Mouse (Mus musculus): ENCODE data around the gene Ttll4. TPM values are rescaled to one million over a fixed set of nuclear protein-coding genes. Genes with fewer than 3 reads are reported as not detected.

Gene Ttll4
- 6.9 and 7.1 TPM in 2 replicates for polyA plus RNA-seq (2015; fragmentation: Nextera tagmentation; extraction: Ambion mirVana)

DNA sequence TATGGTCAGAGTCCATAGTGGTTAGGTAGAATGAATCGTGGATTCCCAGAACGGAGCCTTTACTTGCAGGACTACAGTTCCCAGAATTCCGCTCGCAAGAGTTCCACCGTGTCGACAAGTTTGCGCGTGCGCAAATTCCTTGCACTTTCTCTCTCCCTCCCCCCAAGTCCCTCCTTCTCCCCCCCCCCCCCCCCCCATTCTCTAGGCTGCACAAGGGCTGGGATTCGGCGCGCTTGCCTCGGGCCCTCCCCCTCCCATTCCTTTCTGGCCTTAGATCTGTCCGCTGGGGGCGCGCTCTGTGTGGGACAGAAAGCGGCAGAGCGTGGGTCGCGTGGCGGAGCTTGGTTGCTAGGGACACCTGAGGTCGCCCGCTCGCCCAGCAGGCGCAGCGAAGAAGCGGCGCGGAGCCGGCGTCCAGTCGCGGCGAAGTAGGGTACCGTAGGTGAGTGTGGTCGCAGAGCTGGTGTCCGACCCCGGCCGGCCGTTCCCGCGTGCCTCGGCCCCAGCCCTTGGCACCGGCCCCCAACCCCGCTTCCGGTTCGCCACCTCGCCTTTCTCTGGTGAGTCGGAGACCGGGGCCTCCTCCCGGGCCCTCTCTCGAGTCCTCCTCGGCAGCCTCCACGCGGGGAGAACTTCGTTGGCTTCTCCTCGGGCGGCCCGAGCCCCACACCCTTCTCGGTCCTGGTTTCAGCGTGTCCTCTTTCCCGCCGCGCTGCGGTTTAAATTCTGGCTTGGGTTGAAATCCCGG, at the start of gene Ttll4:
Gene Ttll4 (plus strand): TSS at position 298 of the 748 bp plus-strand sequence.
- peak; percentile 100 for ATAC-seq
- Histone ChIP-seq H3K4me3 (ENCODE audit: low read length) (peak within 1 kb of the TSS; percentile 82), H3K9me3 (ENCODE audit: control insufficient read depth, low read length) (no peaks in the 10 kb centered on the region), H3K36me3 (ENCODE audit: control insufficient read depth, insufficient read depth, low read length) (no peaks in the 10 kb centered on the region), H3K4me1 (ENCODE audit: control insufficient read depth, insufficient read depth, low read length) (peaks cover 9% of the 10 kb centered on the region; the same call in 1 of the 2 replicates), H3K9ac (ENCODE audit: low read depth, low read length) (peak within 1 kb of the TSS; percentile 88), H3K4me2 (ENCODE audit: low read depth, low read length) (peak within 1 kb of the TSS; percentile 57), H3K27me3 (replicated peaks; ENCODE audit: control insufficient read depth, insufficient read depth, low read length) (no peaks in the 10 kb centered on the region), H3K27ac (ENCODE audit: low read length) (peak within 1 kb of the TSS; percentile 71)
- WGBS, result under 1% methylated on average over 66 of the region's 66 CpGs

GRCm38 (mm10) chr1:74624183-74624582, 37.4 kb upstream of the Ttll4 start:
- no peak for ATAC-seq
- no peak overlapping the region for H3K4me2 ChIP-seq (ENCODE audit: low read depth, low read length)
- H3K9me3 ChIP-seq (ENCODE audit: control insufficient read depth, low read length), result no peaks in the 10 kb centered on the region
- no peaks in the 10 kb centered on the region for H3K27me3 ChIP-seq (replicated peaks; ENCODE audit: control insufficient read depth, insufficient read depth, low read length)
- H3K27ac ChIP-seq (ENCODE audit: low read length), result no peak overlapping the region
- WGBS, result 90% methylated on average over 1 of the region's 1 CpGs
- no peak overlapping the region for H3K9ac ChIP-seq (ENCODE audit: low read depth, low read length)
- no peaks in the 10 kb centered on the region for H3K36me3 ChIP-seq (ENCODE audit: control insufficient read depth, insufficient read depth, low read length)
- no peaks in the 10 kb centered on the region for H3K4me1 ChIP-seq (ENCODE audit: control insufficient read depth, insufficient read depth, low read length)
- H3K4me3 ChIP-seq (ENCODE audit: low read length), result no peak overlapping the region

GRCm38 (mm10) chr1:74626076-74626475, 35.5 kb upstream of the Ttll4 start:
- no peaks in the 10 kb centered on the region for H3K9me3 ChIP-seq (ENCODE audit: control insufficient read depth, low read length)

GRCm38 (mm10) chr1:74628001-74628400, 33.5 kb upstream of the Ttll4 start:
- H3K27me3 ChIP-seq (replicated peaks; ENCODE audit: control insufficient read depth, insufficient read depth, low read length), result no peaks in the 10 kb centered on the region
- no peak overlapping the region for H3K4me2 ChIP-seq (ENCODE audit: low read depth, low read length)
- no peaks in the 10 kb centered on the region for H3K4me1 ChIP-seq (ENCODE audit: control insufficient read depth, insufficient read depth, low read length)
- H3K4me3 ChIP-seq (ENCODE audit: low read length), result no peak overlapping the region
- H3K9ac ChIP-seq (ENCODE audit: low read depth, low read length), result no peak overlapping the region
- no peaks in the 10 kb centered on the region for H3K9me3 ChIP-seq (ENCODE audit: control insufficient read depth, low read length)
- no peak overlapping the region for H3K27ac ChIP-seq (ENCODE audit: low read length)
- no peaks in the 10 kb centered on the region for H3K36me3 ChIP-seq (ENCODE audit: control insufficient read depth, insufficient read depth, low read length)
- WGBS, result 49% methylated on average over 7 of the region's 7 CpGs
- no peak for ATAC-seq

More at GRCm38 (mm10) chr1:74626076-74626475, 35.5 kb upstream of the Ttll4 start:
- Histone ChIP-seq H3K4me2 (ENCODE audit: low read depth, low read length) (no peak overlapping the region), H3K27ac (ENCODE audit: low read length) (no peak overlapping the region), H3K4me3 (ENCODE audit: low read length) (no peak overlapping the region), H3K36me3 (ENCODE audit: control insufficient read depth, insufficient read depth, low read length) (no peaks in the 10 kb centered on the region), H3K4me1 (ENCODE audit: control insufficient read depth, insufficient read depth, low read length) (no peaks in the 10 kb centered on the region), H3K9ac (ENCODE audit: low read depth, low read length) (no peak overlapping the region), H3K27me3 (replicated peaks; ENCODE audit: control insufficient read depth, insufficient read depth, low read length) (no peaks in the 10 kb centered on the region)
- 84% methylated on average over 4 of the region's 4 CpGs for WGBS
- no peak for ATAC-seq

GRCm38 (mm10) chr1:74632734-74633133, 28.8 kb upstream of the Ttll4 start:
- ATAC-seq, result no peak
- 82% methylated on average over 4 of the region's 4 CpGs for WGBS
- Histone ChIP-seq H3K27me3 (replicated peaks; ENCODE audit: control insufficient read depth, insufficient read depth, low read length) (no peaks in the 10 kb centered on the region), H3K4me3 (ENCODE audit: low read length) (no peak overlapping the region), H3K9ac (ENCODE audit: low read depth, low read length) (no peak overlapping the region), H3K4me1 (ENCODE audit: control insufficient read depth, insufficient read depth, low read length) (no peaks in the 10 kb centered on the region), H3K9me3 (ENCODE audit: control insufficient read depth, low read length) (no peaks in the 10 kb centered on the region), H3K27ac (ENCODE audit: low read length) (no peak overlapping the region), H3K4me2 (ENCODE audit: low read depth, low read length) (no peak overlapping the region), H3K36me3 (ENCODE audit: control insufficient read depth, insufficient read depth, low read length) (no peaks in the 10 kb centered on the region)

DNA sequence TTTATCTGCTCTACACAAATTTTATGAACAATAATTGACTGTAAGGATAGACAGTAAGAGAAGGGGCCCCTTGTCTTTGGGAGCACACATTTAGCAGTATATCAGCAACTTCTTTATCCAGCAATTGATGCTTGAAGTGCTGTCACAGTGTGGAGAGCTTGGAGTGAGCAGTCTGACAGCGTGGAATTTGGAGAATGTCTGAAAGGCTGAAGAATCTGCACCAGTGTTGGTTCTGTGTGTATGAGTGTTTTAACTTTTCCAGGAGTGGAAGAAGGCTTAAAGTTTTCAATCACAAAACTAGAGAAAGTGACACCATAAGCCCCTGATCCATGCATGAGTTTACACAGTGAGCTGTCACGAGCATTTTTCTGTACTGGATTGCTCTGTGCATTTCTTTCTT, 18.0 kb upstream of the Ttll4 start:
- WGBS, result 70% methylated on average over 2 of the region's 2 CpGs
- Histone ChIP-seq H3K27ac (ENCODE audit: low read length) (no peak overlapping the region), H3K36me3 (ENCODE audit: control insufficient read depth, insufficient read depth, low read length) (no peaks in the 10 kb centered on the region), H3K4me2 (ENCODE audit: low read depth, low read length) (no peak overlapping the region), H3K4me3 (ENCODE audit: low read length) (no peak overlapping the region), H3K27me3 (replicated peaks; ENCODE audit: control insufficient read depth, insufficient read depth, low read length) (no peaks in the 10 kb centered on the region), H3K4me1 (ENCODE audit: control insufficient read depth, insufficient read depth, low read length) (no peaks in the 10 kb centered on the region), H3K9ac (ENCODE audit: low read depth, low read length) (no peak overlapping the region), H3K9me3 (ENCODE audit: control insufficient read depth, low read length) (no peaks in the 10 kb centered on the region)
- no peak for ATAC-seq

- Histone ChIP-seq H3K27me3 (replicated peaks; ENCODE audit: control insufficient read depth, insufficient read depth, low read length) (no peaks in the 10 kb centered on the region), H3K4me3 (ENCODE audit: low read length) (no peak overlapping the region), H3K27ac (ENCODE audit: low read length) (no peak overlapping the region), H3K9me3 (ENCODE audit: control insufficient read depth, low read length) (no peaks in the 10 kb centered on the region), H3K36me3 (ENCODE audit: control insufficient read depth, insufficient read depth, low read length) (no peaks in the 10 kb centered on the region), H3K4me2 (ENCODE audit: low read depth, low read length) (no peak overlapping the region), H3K4me1 (ENCODE audit: control insufficient read depth, insufficient read depth, low read length) (no peaks in the 10 kb centered on the region), H3K9ac (ENCODE audit: low read depth, low read length) (no peak overlapping the region)
- no peak for ATAC-seq
Measured at GRCm38 (mm10) chr1:74643926-74644325, 17.6 kb upstream of the Ttll4 start.

DNA sequence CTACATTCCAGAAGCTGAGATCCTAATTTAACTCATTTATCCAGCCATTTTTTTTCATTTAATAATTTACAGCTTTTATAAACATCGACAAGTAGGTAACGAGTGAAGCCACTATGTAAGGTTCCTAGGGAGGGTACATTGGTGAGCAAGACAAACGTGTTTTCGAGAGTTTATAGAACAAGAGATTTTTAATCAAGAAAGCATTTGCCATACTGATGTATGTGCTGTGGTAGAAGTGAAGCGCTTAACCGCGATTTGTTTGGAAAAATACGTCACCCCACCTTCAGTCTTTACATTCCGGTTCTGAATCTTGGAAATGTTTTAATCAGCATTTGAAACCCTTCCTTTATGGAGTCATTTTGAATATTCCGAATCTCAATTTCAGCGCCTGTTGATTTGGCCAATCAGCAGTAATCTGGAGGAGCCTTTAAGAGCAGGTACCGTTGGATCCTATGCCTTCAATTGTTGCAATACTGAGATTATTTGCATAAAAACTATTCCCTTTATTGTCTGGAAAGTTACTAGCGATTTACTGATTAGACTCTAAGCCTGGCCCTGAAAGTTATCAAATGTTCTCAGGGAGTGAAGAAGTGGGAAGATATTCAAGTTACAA, 814 bp downstream of the Ttll4 start:
- H3K27ac ChIP-seq (ENCODE audit: low read length), result peak overlapping the region; percentile 71; the same call in 1 of the 2 replicates
- peaks cover 9% of the 10 kb centered on the region; the same call in 1 of the 2 replicates for H3K4me1 ChIP-seq (ENCODE audit: control insufficient read depth, insufficient read depth, low read length)
- H3K9me3 ChIP-seq (ENCODE audit: control insufficient read depth, low read length), result no peaks in the 10 kb centered on the region
- H3K36me3 ChIP-seq (ENCODE audit: control insufficient read depth, insufficient read depth, low read length), result no peaks in the 10 kb centered on the region
- peak overlapping the region; percentile 88 for H3K9ac ChIP-seq (ENCODE audit: low read depth, low read length)
- H3K4me3 ChIP-seq (ENCODE audit: low read length), result peak overlapping the region; percentile 82
- 2% methylated on average over 13 of the region's 13 CpGs for WGBS
- ATAC-seq, result no peak; the same call in 1 of the 2 replicates
- peak overlapping the region; percentile 57 for H3K4me2 ChIP-seq (ENCODE audit: low read depth, low read length)
- no peaks in the 10 kb centered on the region for H3K27me3 ChIP-seq (replicated peaks; ENCODE audit: control insufficient read depth, insufficient read depth, low read length)

DNA sequence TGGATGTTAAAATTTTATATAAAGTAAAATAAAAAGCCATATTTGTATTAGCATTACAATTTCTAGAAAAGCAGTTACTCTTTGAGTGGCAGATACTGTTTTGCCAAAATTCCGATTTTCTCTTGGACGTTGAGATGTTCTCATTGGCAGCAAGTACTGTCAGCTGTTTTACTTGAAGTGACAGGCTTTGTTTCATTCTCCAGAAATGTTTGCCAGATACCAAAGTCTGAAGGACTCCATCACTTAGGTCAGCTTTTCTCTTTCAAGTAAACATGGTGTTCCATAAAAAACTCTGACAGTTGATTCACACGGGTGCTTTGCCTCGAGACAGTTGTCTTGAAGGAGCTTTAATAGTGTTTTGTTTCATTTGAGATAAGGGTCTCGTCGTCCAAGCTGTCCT, 3.6 kb downstream of the Ttll4 start:
- WGBS, result 42% methylated on average over 6 of the region's 6 CpGs
- Histone ChIP-seq H3K27ac (ENCODE audit: low read length) (no peak overlapping the region), H3K4me2 (ENCODE audit: low read depth, low read length) (no peak overlapping the region), H3K4me3 (ENCODE audit: low read length) (no peak overlapping the region), H3K4me1 (ENCODE audit: control insufficient read depth, insufficient read depth, low read length) (peaks cover 9% of the 10 kb centered on the region; the same call in 1 of the 2 replicates), H3K9me3 (ENCODE audit: control insufficient read depth, low read length) (no peaks in the 10 kb centered on the region), H3K36me3 (ENCODE audit: control insufficient read depth, insufficient read depth, low read length) (no peaks in the 10 kb centered on the region), H3K9ac (ENCODE audit: low read depth, low read length) (no peak overlapping the region), H3K27me3 (replicated peaks; ENCODE audit: control insufficient read depth, insufficient read depth, low read length) (no peaks in the 10 kb centered on the region)
- ATAC-seq, result no peak
